Mouse (Mus musculus) erythroblast, embryonic 14.5 days (primary cell): Measurements from ENCODE around the gene Xpc. TPM values are rescaled to one million over a fixed set of nuclear protein-coding genes. Genes with fewer than 3 reads are reported as not detected.

Experiments
- H3K27me3 ChIP-seq: 2 replicates; pipeline ENCODE4 v1.6.1; 2012; ENCODE audit warnings: inconsistent platforms; ENCODE audit not compliant: control insufficient read depth
- H3K36me3 ChIP-seq: 2 replicates; pipeline ENCODE4 v1.6.1; 2012; ENCODE audit warnings: mild to moderate bottlenecking, inconsistent platforms; ENCODE audit not compliant: control insufficient read depth
- H3K4me1 ChIP-seq: 2 replicates; pipeline ENCODE4 v1.6.1; 2012; ENCODE audit warnings: inconsistent platforms; ENCODE audit not compliant: control insufficient read depth
- H3K4me3 ChIP-seq: replicated peaks from 2 replicates; pipeline ENCODE3; 2012; ENCODE audit warnings: moderate library complexity, mild to moderate bottlenecking, inconsistent platforms
- H3K9me3 ChIP-seq: 2 replicates; pipeline ENCODE4 v1.6.1; 2012; ENCODE audit warnings: low read length, inconsistent platforms, mixed read lengths; ENCODE audit not compliant: control insufficient read depth
- GATA1 ChIP-seq: IDR thresholded peaks from 2 replicates; pipeline ENCODE4 v1.6.1; 2012; ENCODE audit warnings: low read length, inconsistent platforms, mixed read lengths
- TAL1 ChIP-seq: IDR thresholded peaks from 3 replicates; pipeline ENCODE4 v1.6.1; 2012; ENCODE audit warnings: low read length, inconsistent platforms, mixed read lengths
- polyA plus RNA-seq: library from polyadenylated mRNA; stranded (reverse); fragments of >175 nt; gene quantifications from 2 replicates; pipeline ENCODE4 v1.2.3, GENCODE M21; 2012

Gene Xpc
- 0.07 and 0.10 TPM in 2 replicates for polyA plus RNA-seq

DNA sequence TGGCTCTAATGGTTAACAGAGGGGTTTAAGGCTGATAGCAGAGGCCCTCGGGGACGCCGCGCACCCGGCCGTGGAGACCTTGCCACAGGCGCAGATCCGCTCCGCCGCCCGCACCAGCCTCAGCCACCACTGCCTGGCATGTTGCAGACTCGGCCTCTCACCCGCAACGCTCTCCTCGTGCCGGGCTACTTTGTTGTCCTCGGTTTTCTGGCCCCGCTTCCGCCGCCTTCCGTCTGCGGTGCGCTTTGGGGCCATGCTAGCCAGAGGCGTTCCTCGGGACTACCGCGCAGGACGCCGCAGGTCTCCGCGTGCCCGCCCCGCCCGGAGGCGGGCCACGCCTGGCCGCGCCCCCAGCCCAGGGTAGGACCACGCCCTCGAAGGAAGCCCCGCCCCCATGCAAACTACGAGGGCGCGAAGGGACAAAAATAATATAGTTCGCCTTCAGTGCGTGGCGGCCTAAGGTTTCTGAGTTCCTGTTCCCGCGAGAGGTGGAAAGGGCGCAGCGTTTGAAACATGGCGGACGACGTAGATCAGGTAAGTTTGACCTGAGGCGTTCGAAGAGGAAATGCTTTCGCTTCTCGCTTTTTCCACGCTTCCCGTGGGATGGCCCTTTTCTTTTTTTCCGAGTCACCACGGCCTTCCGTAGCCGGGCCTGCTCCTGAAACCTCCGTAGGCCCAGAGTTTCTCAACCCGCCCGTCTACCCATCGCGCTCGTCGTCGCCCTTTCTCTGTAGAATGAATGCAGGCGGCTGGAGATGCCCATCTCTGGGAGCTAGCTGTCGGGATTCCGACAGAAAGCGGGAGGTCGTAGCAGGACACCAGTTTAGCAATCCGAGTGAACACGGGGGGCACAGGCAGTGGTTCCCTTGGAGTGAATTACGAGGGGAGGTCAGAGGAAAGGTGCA is at the start of gene Xpc, which contains the start of gene Lsm3:
Gene Xpc (minus strand): TSS at position 344 of the 905 bp plus-strand sequence.
Gene Lsm3 (plus strand): TSS at position 384 of the 905 bp plus-strand sequence.
- Histone ChIP-seq H3K36me3 (peaks cover 41% of the 10 kb centered on the region), H3K27me3 (peaks cover 9% of the 10 kb centered on the region), H3K4me1 (peaks cover 34% of the 10 kb centered on the region), H3K4me3 (peak within 1 kb of the TSS; percentile 81), H3K9me3 (no peaks in the 10 kb centered on the region)
- TF ChIP-seq TAL1 (no peak), GATA1 (no peak)

DNA sequence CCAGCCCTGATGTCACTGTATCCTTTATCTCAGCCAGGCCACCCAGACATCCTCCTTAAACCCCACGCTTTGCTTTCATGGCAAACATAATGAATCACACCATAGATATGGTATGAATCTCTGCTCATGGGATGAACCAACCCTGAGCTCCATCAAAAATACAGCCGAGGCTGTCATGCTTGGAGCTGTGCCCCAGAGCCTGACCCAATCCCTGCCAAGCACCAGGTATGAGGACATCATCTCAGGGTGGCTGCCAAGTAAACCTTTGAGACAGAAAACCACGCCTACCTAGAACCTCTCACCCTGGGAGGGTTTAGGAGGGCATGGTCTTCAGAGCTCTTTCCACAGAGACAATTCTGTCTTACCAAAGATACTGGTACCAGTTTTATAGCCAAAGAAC is 47.3 kb upstream of the Xpc start:
- H3K36me3 ChIP-seq = no peaks in the 10 kb centered on the region
- H3K4me1 ChIP-seq = no peaks in the 10 kb centered on the region
- TF ChIP-seq TAL1 = no peak
- TF ChIP-seq GATA1 = no peak
- H3K9me3 ChIP-seq = no peaks in the 10 kb centered on the region
- H3K27me3 ChIP-seq = no peaks in the 10 kb centered on the region
- H3K4me3 ChIP-seq = no peak overlapping the region

DNA sequence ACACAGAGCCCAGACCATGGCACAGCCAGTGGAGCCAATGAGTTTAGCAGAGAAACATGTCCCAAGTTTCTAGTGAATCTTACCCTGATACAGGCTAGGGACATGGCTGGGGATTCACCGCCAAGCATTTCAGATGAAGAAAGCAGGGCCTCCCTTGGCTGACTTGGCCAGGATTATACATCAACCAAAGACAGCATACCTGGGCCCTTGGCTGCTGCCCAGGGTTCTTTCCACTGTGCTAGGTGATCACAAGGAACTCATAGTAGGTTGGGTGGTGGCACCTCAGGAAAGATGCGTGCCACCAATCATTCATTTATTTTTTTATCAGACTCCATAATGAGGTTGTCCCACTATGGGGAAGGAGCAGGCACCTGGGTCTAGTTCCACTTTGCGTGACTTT is 44.5 kb upstream of the Xpc start:
- TF ChIP-seq TAL1 (no peak), GATA1 (no peak)
- Histone ChIP-seq H3K27me3 (no peaks in the 10 kb centered on the region), H3K4me3 (no peak overlapping the region), H3K9me3 (no peaks in the 10 kb centered on the region), H3K36me3 (no peaks in the 10 kb centered on the region), H3K4me1 (no peaks in the 10 kb centered on the region)

DNA sequence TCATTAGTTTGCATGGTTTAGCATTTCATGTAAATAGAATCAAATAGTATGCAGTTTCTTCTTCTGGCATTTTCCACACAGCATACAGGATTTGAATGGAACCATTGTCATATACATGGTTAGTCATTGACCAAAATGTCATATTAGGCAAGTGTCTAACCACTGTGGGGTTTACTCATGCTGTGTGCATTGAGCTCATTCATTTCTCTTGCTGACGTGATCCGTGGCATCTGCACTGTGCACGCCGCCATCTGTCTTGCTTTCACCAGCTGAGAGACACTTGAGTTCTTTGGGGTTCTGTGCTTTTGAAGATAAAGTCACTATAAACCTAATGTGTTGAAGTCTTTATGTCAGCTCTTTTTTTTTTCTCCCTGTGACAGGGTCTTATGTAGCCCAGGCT is 43.7 kb upstream of the Xpc start:
- TF ChIP-seq TAL1 = no peak
- TF ChIP-seq GATA1 = no peak
- no peaks in the 10 kb centered on the region for H3K4me1 ChIP-seq
- no peak overlapping the region for H3K4me3 ChIP-seq
- H3K27me3 ChIP-seq = no peaks in the 10 kb centered on the region
- H3K36me3 ChIP-seq = no peaks in the 10 kb centered on the region
- H3K9me3 ChIP-seq = no peaks in the 10 kb centered on the region

DNA sequence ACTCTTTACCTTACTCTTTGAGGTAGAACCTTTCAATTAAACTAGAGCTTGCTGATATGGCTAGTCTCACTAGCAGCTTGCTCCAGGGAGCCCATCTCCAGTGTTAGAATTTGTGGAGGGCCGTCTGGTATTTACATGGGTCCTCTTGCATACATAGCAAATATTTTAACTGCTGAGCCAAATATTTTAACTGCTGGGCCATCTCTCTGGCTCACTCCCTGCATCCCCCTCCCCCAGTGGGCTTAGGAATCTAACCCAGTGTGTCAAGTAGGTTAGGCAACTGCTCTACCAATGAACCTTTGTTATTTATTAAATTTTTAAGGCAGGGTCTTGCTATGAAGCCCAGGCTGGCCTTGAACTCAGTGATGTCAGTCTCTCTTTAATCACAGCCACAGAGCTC is 42.9 kb upstream of the Xpc start:
- TF ChIP-seq TAL1 (no peak), GATA1 (no peak)
- H3K27me3 ChIP-seq = no peaks in the 10 kb centered on the region

DNA sequence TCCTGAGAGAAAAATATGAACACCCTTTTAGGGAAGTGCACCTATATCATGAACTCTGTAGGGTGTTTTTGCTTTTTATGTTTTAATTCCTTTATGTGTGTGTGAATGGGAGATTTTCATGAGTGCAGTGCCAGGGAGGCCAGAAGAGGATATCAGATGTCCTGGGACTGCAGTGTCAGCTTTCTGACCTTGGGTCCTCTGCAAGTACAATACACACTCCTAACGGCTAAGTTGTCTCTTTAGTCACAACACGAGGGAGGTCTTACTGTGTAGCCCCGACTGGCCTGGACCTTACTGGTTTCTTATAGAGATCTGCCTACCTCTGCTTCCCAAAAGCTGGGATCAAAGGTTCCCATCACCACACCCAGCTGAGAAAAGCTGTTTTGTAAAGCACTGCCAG is 37.0 kb upstream of the Xpc start:
- no peaks in the 10 kb centered on the region for H3K4me1 ChIP-seq
- no peak overlapping the region for H3K4me3 ChIP-seq
- H3K27me3 ChIP-seq = no peaks in the 10 kb centered on the region; the same call in 1 of the 2 replicates
- no peaks in the 10 kb centered on the region for H3K9me3 ChIP-seq
- no peaks in the 10 kb centered on the region for H3K36me3 ChIP-seq
- TF ChIP-seq GATA1 (no peak), TAL1 (no peak)

More for the DNA sequence above, 42.9 kb upstream of the Xpc start:
- H3K4me1 ChIP-seq = no peaks in the 10 kb centered on the region
- H3K36me3 ChIP-seq = no peaks in the 10 kb centered on the region
- no peaks in the 10 kb centered on the region for H3K9me3 ChIP-seq
- no peak overlapping the region for H3K4me3 ChIP-seq

DNA sequence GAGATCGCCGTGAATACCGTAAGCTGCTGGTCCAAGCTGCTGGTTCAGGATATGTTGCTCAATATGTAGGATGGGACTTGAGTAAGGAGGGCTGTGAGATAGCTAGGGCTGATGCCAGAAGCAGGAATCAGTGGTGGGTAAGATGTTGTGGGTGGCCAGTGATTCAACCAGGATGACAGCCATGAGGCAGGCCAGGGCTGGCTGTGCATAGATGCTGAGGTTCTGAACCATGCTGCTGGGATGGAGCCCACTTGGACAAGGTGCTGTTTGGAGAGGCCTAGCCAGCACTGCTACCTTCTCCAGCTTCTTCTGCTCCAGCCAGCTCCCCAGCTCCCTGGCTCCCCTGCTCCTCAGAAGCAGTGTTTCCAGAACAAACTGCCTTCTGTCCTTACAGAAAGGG is 36.0 kb upstream of the Xpc start:
- Histone ChIP-seq H3K4me3 (no peak overlapping the region), H3K4me1 (no peaks in the 10 kb centered on the region), H3K9me3 (no peaks in the 10 kb centered on the region), H3K36me3 (no peaks in the 10 kb centered on the region), H3K27me3 (peaks cover 1% of the 10 kb centered on the region)
- TF ChIP-seq GATA1 = no peak
- TF ChIP-seq TAL1 = no peak

DNA sequence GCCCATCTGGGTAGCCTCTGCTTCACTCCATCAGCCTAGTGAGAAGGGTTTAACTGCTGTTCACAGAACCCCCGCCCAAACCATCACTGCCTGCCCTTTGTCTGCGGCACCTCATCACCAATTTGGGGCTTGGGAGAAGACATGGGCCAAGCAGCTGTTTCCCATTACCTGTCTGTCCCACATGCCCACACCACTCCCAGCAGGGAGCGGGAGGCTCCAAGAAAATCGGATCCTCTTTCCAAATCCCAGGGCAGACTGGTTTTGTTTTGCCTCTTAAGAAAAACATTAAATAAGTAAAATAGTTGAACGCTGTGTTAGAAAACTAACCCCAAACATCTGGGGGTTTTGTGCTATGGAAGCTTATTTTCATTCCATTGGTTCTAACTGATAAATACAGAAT is 33.9 kb upstream of the Xpc start:
- TF ChIP-seq GATA1 (no peak), TAL1 (no peak)
- Histone ChIP-seq H3K4me3 (no peak overlapping the region), H3K27me3 (peaks cover 18% of the 10 kb centered on the region), H3K4me1 (no peaks in the 10 kb centered on the region), H3K36me3 (no peaks in the 10 kb centered on the region), H3K9me3 (no peaks in the 10 kb centered on the region)

DNA sequence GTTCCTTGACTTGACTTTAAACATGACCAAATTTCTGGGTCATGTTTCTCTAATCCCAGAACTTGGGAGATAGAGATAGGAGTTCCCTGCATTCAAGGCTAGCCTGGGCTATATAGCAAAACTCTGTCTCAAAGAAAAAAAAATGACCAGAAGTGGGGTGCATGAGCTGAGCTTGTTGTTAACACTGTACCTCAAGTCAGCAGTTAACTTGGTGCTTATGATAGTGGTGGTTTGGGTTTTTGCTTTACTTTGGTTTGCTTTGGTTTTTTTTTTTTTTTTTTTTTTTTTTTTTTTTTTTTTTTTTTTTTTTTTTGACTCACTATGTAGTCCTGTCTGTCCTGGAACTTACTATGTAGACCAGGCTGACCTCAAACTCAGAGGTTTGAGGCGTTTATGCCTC is 31.6 kb upstream of the Xpc start:
- Histone ChIP-seq H3K36me3 (no peaks in the 10 kb centered on the region), H3K4me3 (no peak overlapping the region), H3K4me1 (no peaks in the 10 kb centered on the region), H3K9me3 (no peaks in the 10 kb centered on the region), H3K27me3 (peaks cover 18% of the 10 kb centered on the region)
- TF ChIP-seq TAL1 = no peak
- no peak for TF ChIP-seq GATA1
